Mouse (Mus musculus) kidney, embryonic 16.5 days (tissue): ENCODE data around the gene Fermt2. TPM values are rescaled to one million over a fixed set of nuclear protein-coding genes. Genes with fewer than 3 reads are reported as not detected.
"Not testable (repeated sequence)": the region's sequence is repeated elsewhere in the genome, so short reads cannot be mapped to it uniquely, and the experiment has no call there.

Experiments used
- ATAC-seq: fragments of 200-750 bp; cut with Nextera tagmentation; 2 replicates; pipeline ENCODE4 v1.8.0; 2017; ENCODE audit warnings: moderate TSS enrichment; ENCODE audit not compliant: low FRiP score, low TSS enrichment
- H3K27ac ChIP-seq: fragments of 300-500 bp; sonication (generic); 2 replicates; pipeline ENCODE4 v1.5.1; 2014; ENCODE audit warnings: low read length
- H3K27me3 ChIP-seq: fragments of 300-500 bp; sonication (generic); 2 replicates; pipeline ENCODE4 v1.6.1; 2014; ENCODE audit warnings: low read length, control low read depth, mixed read lengths; ENCODE audit not compliant: insufficient read depth
- H3K36me3 ChIP-seq: fragments of 300-500 bp; sonication (generic); 2 replicates; pipeline ENCODE4 v1.6.1; 2014; ENCODE audit warnings: low read length, control low read depth, mixed read lengths; ENCODE audit not compliant: insufficient read depth
- H3K4me1 ChIP-seq: fragments of 300-500 bp; sonication (generic); 2 replicates; pipeline ENCODE4 v1.6.1; 2014; ENCODE audit warnings: low read length, control low read depth, mixed read lengths; ENCODE audit not compliant: insufficient read depth
- H3K4me2 ChIP-seq: fragments of 300-500 bp; sonication (generic); replicated peaks from 2 replicates; pipeline ENCODE4 v1.6.1; 2014; ENCODE audit warnings: low read depth, low read length
- H3K4me3 ChIP-seq: fragments of 300-500 bp; sonication (generic); 2 replicates; pipeline ENCODE4 v1.5.1; 2014; ENCODE audit warnings: mild to moderate bottlenecking, low read length
- H3K9ac ChIP-seq: fragments of 300-500 bp; sonication (generic); replicated peaks from 2 replicates; pipeline ENCODE4 v1.6.1; 2014; ENCODE audit warnings: low read length
- H3K9me3 ChIP-seq: fragments of 300-500 bp; sonication (generic); 2 replicates; pipeline ENCODE4 v1.6.1; 2016; ENCODE audit warnings: low read length, control low read depth
- WGBS: fragments of 180-500 bp; shearing (Covaris S2); extraction: QIAGEN DNeasy Blood & Tissue Kit; methylation state at CpG from one replicate; pipeline ENCODE4 v1.1.7; 2014; 5-methylcytosine and 5-hydroxymethylcytosine counted together
- polyA plus RNA-seq: library from polyadenylated mRNA; unstranded; fragments of >200 nt; fragmentation: Nextera tagmentation; extraction: Ambion mirVana; gene quantifications from 2 replicates; pipeline ENCODE4 v1.2.1, GENCODE M21; 2015

Fermt2 gene
- polyA plus RNA-seq, 1 experiment from 2014 or later: 164 TPM

DNA sequence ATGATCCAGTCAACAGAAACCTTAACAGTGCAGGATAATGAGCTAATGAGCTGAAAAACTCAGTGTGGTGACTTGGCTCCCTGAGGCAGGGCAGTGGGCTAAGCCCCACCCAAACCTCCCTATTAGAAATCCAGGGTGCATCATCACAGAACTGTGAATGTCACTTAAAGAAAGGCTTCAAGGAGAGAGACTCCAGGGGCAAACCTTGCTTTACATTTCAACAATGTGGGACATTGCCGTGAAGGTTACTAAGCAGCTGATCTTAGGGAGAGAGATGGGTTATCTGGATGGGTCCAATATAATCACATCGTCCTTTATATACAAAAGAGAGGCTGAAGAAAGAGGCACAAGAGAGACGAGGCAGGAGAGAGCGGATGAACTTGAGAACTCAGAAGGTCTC, 36.0 kb downstream of the Fermt2 start:
- Histone ChIP-seq H3K36me3 (peaks cover 26% of the 10 kb centered on the region), H3K4me1 (peaks cover 4% of the 10 kb centered on the region), H3K9ac (no peak overlapping the region), H3K4me2 (no peak overlapping the region), H3K9me3 (0 out of 2 replicates have a peak, but pooled peaks cover 9% of the 10 kb centered on the region), H3K27me3 (no peaks in the 10 kb centered on the region), H3K27ac (no peak overlapping the region), H3K4me3 (no peak overlapping the region)
- no peak for ATAC-seq
- 96% methylated on average over 4 of the region's 4 CpGs for WGBS

DNA sequence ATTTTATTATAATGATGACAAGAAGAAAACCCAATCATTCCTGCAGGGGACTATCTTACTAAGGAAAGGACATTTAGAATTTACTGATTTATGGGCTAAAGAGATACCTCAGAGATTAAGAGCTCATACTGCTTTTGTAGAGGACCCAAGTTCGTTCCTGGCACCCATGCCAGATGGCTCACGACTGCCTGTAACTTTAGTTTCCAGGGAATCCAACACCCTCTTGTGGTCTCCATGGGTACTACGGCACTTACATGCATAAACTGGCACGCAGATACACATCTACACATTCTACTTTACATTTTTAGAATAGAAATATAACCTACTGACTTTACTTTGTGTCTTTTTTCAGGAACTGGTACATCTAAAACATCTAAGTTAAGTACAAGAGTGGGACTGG, 37.2 kb downstream of the Fermt2 start:
- no peak overlapping the region for H3K4me2 ChIP-seq
- H3K27me3 ChIP-seq: no peaks in the 10 kb centered on the region
- 90% methylated on average over 4 of the region's 4 CpGs for WGBS
- H3K4me1 ChIP-seq: peaks cover 4% of the 10 kb centered on the region
- no peak for ATAC-seq
- peaks cover 19% of the 10 kb centered on the region for H3K36me3 ChIP-seq
- H3K9me3 ChIP-seq: 0 out of 2 replicates have a peak, but pooled peaks cover 6% of the 10 kb centered on the region
- no peak overlapping the region for H3K9ac ChIP-seq
- no peak overlapping the region for H3K4me3 ChIP-seq
- H3K27ac ChIP-seq: peak overlapping the region; percentile 76

- 51% methylated on average over 4 of the region's 4 CpGs for WGBS
- no peaks in the 10 kb centered on the region for H3K27me3 ChIP-seq
- 0 out of 2 replicates have a peak, but pooled peaks cover 4% of the 10 kb centered on the region for H3K9me3 ChIP-seq
- H3K4me3 ChIP-seq: no peak overlapping the region
- no peak overlapping the region for H3K4me2 ChIP-seq
- no peak overlapping the region for H3K9ac ChIP-seq
- peak overlapping the region; percentile 76 for H3K27ac ChIP-seq
- ATAC-seq: peak; percentile 12; the same call in 1 of the 2 replicates
- H3K36me3 ChIP-seq: peaks cover 18% of the 10 kb centered on the region
- H3K4me1 ChIP-seq: peaks cover 4% of the 10 kb centered on the region
Observed at GRCm38 (mm10) chr14:45492038-45492437, 37.9 kb downstream of the Fermt2 start.

DNA sequence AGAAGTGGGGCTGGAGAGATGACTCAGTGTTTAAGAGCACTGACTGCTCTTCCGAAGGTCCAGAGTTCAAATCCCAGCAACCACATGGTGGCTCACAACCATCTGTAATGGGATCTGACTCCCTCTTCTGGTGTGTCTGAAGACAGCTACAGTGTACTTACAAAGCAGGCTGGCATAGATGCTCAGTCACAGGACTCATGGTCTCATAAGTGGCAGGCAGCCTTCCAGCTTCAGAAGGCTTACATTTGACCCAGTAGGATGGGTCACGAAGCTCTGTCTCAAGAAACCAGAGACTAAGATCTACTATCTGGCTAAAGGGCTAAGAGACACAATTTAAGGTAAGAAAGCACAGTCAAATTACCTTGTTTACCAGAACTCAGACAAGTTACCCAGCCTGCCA, 42.7 kb downstream of the Fermt2 start:
- H3K9me3 ChIP-seq, H3K4me1 ChIP-seq, H3K4me2 ChIP-seq, H3K27ac ChIP-seq, ATAC-seq, H3K9ac ChIP-seq, H3K4me3 ChIP-seq, H3K27me3 ChIP-seq: not testable (repeated sequence)
- WGBS: 92% methylated on average over 2 of the region's 2 CpGs
- H3K36me3 ChIP-seq: peaks cover 15% of the 10 kb centered on the region

DNA sequence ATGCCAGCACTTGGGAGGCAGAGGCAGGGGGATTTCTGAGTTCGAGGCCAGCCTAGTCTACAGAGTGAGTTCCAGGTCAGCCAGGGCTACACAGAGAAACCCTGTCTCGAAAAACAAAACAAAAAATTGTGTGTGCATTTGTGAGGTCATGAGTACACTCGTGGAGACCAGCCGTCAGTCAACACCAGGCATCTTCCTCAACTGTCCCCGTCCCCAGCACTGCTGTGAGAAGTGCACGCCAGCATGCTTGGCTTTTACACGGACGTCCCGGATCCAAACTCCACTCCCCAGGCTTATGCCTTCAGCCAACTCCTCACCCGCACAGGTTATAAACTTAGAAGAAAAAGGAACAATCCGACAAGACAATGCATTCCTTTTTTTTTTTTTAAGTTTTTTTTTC, 46.6 kb downstream of the Fermt2 start:
- Histone ChIP-seq H3K4me1 (peaks cover 13% of the 10 kb centered on the region), H3K36me3 (peaks cover 35% of the 10 kb centered on the region)
- H3K27ac ChIP-seq, H3K4me2 ChIP-seq, H3K9me3 ChIP-seq, H3K27me3 ChIP-seq, ATAC-seq, H3K4me3 ChIP-seq, H3K9ac ChIP-seq: not testable (repeated sequence)
- WGBS: 94% methylated on average over 11 of the region's 11 CpGs

DNA sequence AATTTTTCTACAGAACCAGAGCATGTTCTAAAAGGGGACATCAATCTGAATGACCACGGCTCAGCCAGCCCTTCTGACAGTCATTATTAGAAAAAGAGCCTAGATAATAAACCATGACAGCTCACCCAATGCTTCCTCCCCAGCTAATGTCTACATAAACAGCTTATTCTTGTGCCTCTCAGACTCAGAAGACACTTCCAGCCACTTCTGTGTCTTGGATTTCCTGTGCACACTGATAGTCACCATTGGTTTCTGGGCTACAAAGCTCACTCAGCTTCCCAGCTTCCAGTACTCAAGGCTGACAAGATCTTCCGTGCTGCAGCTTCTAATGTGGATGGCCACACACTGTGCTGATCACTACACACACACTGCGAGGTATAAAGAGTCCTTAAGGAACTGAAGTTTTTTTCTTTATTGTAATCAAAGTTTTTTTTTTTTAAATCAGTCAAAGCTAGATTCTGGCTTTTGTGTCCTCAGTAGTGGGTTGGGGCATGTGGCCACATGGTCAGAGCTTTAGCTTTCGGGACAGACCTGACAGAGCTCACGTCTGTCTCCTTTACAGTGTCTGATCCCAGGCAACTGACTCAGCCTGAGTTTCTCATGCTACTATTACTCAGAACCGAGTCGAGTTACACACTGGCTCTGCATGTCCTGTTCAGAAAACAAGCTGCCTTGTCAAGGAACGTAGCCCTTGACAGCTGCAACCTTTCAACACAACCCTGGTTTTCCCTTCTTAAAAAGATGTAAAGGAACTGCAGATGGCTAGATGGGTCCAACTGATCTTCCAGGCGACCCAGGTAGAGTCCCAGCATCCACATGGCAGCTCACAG, 50.7 kb downstream of the Fermt2 start:
- Histone ChIP-seq H3K36me3 (peaks cover 36% of the 10 kb centered on the region), H3K4me2 (no peak overlapping the region), H3K9me3 (no peaks in the 10 kb centered on the region), H3K4me3 (no peak overlapping the region), H3K9ac (0 out of 2 replicates have a peak overlapping the region, but pooled peaks have one; percentile 16), H3K4me1 (peaks cover 30% of the 10 kb centered on the region), H3K27me3 (no peaks in the 10 kb centered on the region), H3K27ac (peak overlapping the region; percentile 64)
- 34% methylated on average over 9 of the region's 9 CpGs for WGBS
- no peak; the same call in 1 of the 2 replicates for ATAC-seq

GRCm38 (mm10) chr14:45478515-45478914, 51.4 kb downstream of the Fermt2 start:
- no peak overlapping the region for H3K4me2 ChIP-seq
- no peaks in the 10 kb centered on the region for H3K27me3 ChIP-seq
- H3K9ac ChIP-seq: no peak overlapping the region
- peak overlapping the region; percentile 64 for H3K27ac ChIP-seq
- peaks cover 38% of the 10 kb centered on the region for H3K36me3 ChIP-seq
- no peaks in the 10 kb centered on the region for H3K9me3 ChIP-seq
- no peak for ATAC-seq
- H3K4me1 ChIP-seq: peaks cover 30% of the 10 kb centered on the region
- H3K4me3 ChIP-seq: no peak overlapping the region
- 49% methylated on average over 3 of the region's 3 CpGs for WGBS

- Histone ChIP-seq H3K4me1 (peaks cover 30% of the 10 kb centered on the region), H3K4me3 (no peak overlapping the region), H3K27me3 (no peaks in the 10 kb centered on the region), H3K36me3 (peaks cover 46% of the 10 kb centered on the region), H3K27ac (peak overlapping the region; percentile 63), H3K9me3 (no peaks in the 10 kb centered on the region), H3K4me2 (no peak overlapping the region), H3K9ac (no peak overlapping the region)
- 41% methylated on average over 8 of the region's 8 CpGs for WGBS
- ATAC-seq: no peak
Observed at GRCm38 (mm10) chr14:45477651-45478050, 52.3 kb downstream of the Fermt2 start.

DNA sequence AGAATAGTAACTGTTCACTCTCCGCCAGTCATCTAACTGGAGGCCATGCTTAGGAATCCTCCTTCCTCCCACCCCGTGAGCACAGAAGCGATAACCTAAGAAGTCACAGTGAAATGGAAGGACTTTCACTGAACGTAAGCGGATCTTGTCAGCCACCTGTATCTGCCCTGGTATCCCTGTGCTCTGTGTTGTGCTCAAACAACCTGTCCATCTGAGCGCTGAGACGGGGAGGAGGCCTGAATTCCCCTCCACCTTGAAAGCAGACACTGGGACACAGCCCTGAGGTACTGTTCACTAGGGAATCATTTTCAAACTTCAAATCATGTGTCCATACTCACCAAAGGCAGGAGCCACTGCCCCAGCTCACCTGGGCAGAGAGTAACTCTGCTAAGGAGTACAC, 52.9 kb downstream of the Fermt2 start:
- no peaks in the 10 kb centered on the region for H3K27me3 ChIP-seq
- H3K9me3 ChIP-seq: no peaks in the 10 kb centered on the region
- 0 out of 2 replicates have a peak overlapping the region, but pooled peaks have one; percentile 8 for H3K9ac ChIP-seq
- no peak overlapping the region; the same call in 1 of the 2 replicates for H3K27ac ChIP-seq
- peaks cover 30% of the 10 kb centered on the region for H3K4me1 ChIP-seq
- WGBS: 73% methylated on average over 7 of the region's 7 CpGs
- no peak overlapping the region for H3K4me3 ChIP-seq
- H3K4me2 ChIP-seq: no peak overlapping the region
- H3K36me3 ChIP-seq: peaks cover 49% of the 10 kb centered on the region
- ATAC-seq: 0 out of 2 replicates have a peak, but pooled peaks have one; percentile 2

- H3K4me2 ChIP-seq: no peak overlapping the region
- no peak overlapping the region for H3K4me3 ChIP-seq
- H3K27ac ChIP-seq: no peak overlapping the region
- H3K27me3 ChIP-seq: no peaks in the 10 kb centered on the region
- H3K9me3 ChIP-seq: 0 out of 2 replicates have a peak, but pooled peaks cover 3% of the 10 kb centered on the region
- H3K9ac ChIP-seq: no peak overlapping the region
- H3K4me1 ChIP-seq: peaks cover 14% of the 10 kb centered on the region
- H3K36me3 ChIP-seq: peaks cover 63% of the 10 kb centered on the region
- 81% methylated on average over 10 of the region's 10 CpGs for WGBS
- ATAC-seq: no peak
Observed at GRCm38 (mm10) chr14:45472536-45472935, 57.4 kb downstream of the Fermt2 start.
